Mouse (Mus musculus): ENCODE data around the gene Phka1. TPM values are rescaled to one million over a fixed set of nuclear protein-coding genes. Genes with fewer than 3 reads are reported as not detected.

The Phka1 gene
- polyA plus RNA-seq, 1 experiment, result 8.7 TPM

DNA sequence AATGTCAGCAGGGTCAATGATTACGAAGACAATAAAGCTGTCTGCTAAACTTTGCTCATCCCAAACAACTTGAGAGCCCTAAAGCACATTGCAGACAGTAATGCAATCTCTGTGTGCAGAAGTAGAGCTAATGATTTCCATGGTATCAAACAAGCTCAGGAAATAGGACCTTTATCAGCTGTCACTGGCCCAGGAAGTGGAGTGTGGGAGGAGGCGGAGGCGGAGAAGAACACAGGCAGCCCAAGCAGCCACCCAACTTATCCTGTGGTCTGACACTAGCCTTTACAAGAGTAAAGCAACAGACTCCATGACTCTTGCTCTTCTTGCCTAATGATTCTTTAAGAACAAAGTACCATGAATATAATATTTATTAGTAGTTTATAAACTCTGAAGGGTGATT lies 165.6 kb downstream of the Phka1 start:
- no peaks in the 10 kb centered on the region for H3K79me2 ChIP-seq (ENCODE audit: control insufficient read depth, insufficient read depth)
- H3K36me3 ChIP-seq (ENCODE audit: control insufficient read depth, insufficient read depth), result no peaks in the 10 kb centered on the region
- no peaks in the 10 kb centered on the region for H3K27me3 ChIP-seq (ENCODE audit: control insufficient read depth, insufficient read depth, insufficient read length)
- TF ChIP-seq USF1 (IDR thresholded peaks at IDR 0.05; ENCODE audit: low read depth) (no peak), E2F4 (IDR thresholded peaks at IDR 0.05; ENCODE audit: insufficient read depth) (no peak), POLR2AphosphoS2 (IDR thresholded peaks at IDR 0.05; ENCODE audit: insufficient read length, low read depth) (no peak), MAX (IDR thresholded peaks at IDR 0.05; ENCODE audit: low read depth) (no peak), SRF (IDR thresholded peaks at IDR 0.05; ENCODE audit: control insufficient read depth, insufficient read length, low read depth) (no peak), POLR2A (IDR thresholded peaks at IDR 0.05; ENCODE audit: insufficient read length, low read depth) (no peak), MYOD1 (IDR thresholded peaks at IDR 0.05; ENCODE audit: control insufficient read depth in 1 of 3, insufficient read length in 2 of 3, low read depth in 2 of 3) (no peak), TCF12 (IDR thresholded peaks at IDR 0.05; ENCODE audit: insufficient read depth, poor library complexity, severe bottlenecking) (no peak), REST (IDR thresholded peaks at IDR 0.05; ENCODE audit: insufficient read depth, insufficient read length) (no peak), MYOG (IDR thresholded peaks at IDR 0.05; ENCODE audit: control insufficient read depth in 1 of 3, insufficient read depth in 1 of 3, insufficient read length in 2 of 3, low read depth in 2 of 3) (no peak), TCF3 (IDR thresholded peaks at IDR 0.05; ENCODE audit: insufficient read length, low read depth) (no peak), CEBPB (IDR thresholded peaks at IDR 0.05; ENCODE audit: insufficient read depth, poor library complexity, severe bottlenecking) (no peak)
- no peak overlapping the region for H3K4me2 ChIP-seq (ENCODE audit: low read depth)
- H3ac ChIP-seq (ENCODE audit: control insufficient read depth, insufficient read length), result no peak overlapping the region
- no peak overlapping the region for H3K4me3 ChIP-seq

- no peaks in the 10 kb centered on the region for H3K79me2 ChIP-seq (ENCODE audit: control insufficient read depth, insufficient read depth)
- TF ChIP-seq POLR2AphosphoS2 (IDR thresholded peaks at IDR 0.05; ENCODE audit: insufficient read length, low read depth), result no peak
- no peak for TF ChIP-seq TCF12 (IDR thresholded peaks at IDR 0.05; ENCODE audit: insufficient read depth, poor library complexity, severe bottlenecking)
- no peak for TF ChIP-seq POLR2A (IDR thresholded peaks at IDR 0.05; ENCODE audit: insufficient read length, low read depth)
- no peak for TF ChIP-seq SRF (IDR thresholded peaks at IDR 0.05; ENCODE audit: control insufficient read depth, insufficient read length, low read depth)
- no peak for TF ChIP-seq E2F4 (IDR thresholded peaks at IDR 0.05; ENCODE audit: insufficient read depth)
- no peak for TF ChIP-seq MYOD1 (IDR thresholded peaks at IDR 0.05; ENCODE audit: control insufficient read depth in 1 of 3, insufficient read length in 2 of 3, low read depth in 2 of 3)
- no peak for TF ChIP-seq MAX (IDR thresholded peaks at IDR 0.05; ENCODE audit: low read depth)
- no peak for TF ChIP-seq TCF3 (IDR thresholded peaks at IDR 0.05; ENCODE audit: insufficient read length, low read depth)
- no peak for TF ChIP-seq USF1 (IDR thresholded peaks at IDR 0.05; ENCODE audit: low read depth)
- TF ChIP-seq REST (IDR thresholded peaks at IDR 0.05; ENCODE audit: insufficient read depth, insufficient read length), result no peak
- H3K4me3 ChIP-seq, result no peak overlapping the region
- no peak overlapping the region for H3K4me2 ChIP-seq (ENCODE audit: low read depth)
- no peaks in the 10 kb centered on the region for H3K36me3 ChIP-seq (ENCODE audit: control insufficient read depth, insufficient read depth)
- no peak overlapping the region for H3ac ChIP-seq (ENCODE audit: control insufficient read depth, insufficient read length)
- no peaks in the 10 kb centered on the region for H3K27me3 ChIP-seq (ENCODE audit: control insufficient read depth, insufficient read depth, insufficient read length)
Measured at GRCm38 (mm10) chrX:102476784-102477183, 167.3 kb downstream of the Phka1 start.

GRCm38 (mm10) chrX:102475555-102475954 lies 168.5 kb downstream of the Phka1 start:
- no peaks in the 10 kb centered on the region for H3K36me3 ChIP-seq (ENCODE audit: control insufficient read depth, insufficient read depth)
- TF ChIP-seq REST (IDR thresholded peaks at IDR 0.05; ENCODE audit: insufficient read depth, insufficient read length) (no peak), MYOG (IDR thresholded peaks at IDR 0.05; ENCODE audit: control insufficient read depth in 1 of 3, insufficient read depth in 1 of 3, insufficient read length in 2 of 3, low read depth in 2 of 3) (no peak), POLR2AphosphoS2 (IDR thresholded peaks at IDR 0.05; ENCODE audit: insufficient read length, low read depth) (no peak), TCF3 (IDR thresholded peaks at IDR 0.05; ENCODE audit: insufficient read length, low read depth) (no peak), TCF12 (IDR thresholded peaks at IDR 0.05; ENCODE audit: insufficient read depth, poor library complexity, severe bottlenecking) (no peak), CEBPB (IDR thresholded peaks at IDR 0.05; ENCODE audit: insufficient read depth, poor library complexity, severe bottlenecking) (no peak), MYOD1 (IDR thresholded peaks at IDR 0.05; ENCODE audit: control insufficient read depth in 1 of 3, insufficient read length in 2 of 3, low read depth in 2 of 3) (no peak), SRF (IDR thresholded peaks at IDR 0.05; ENCODE audit: control insufficient read depth, insufficient read length, low read depth) (no peak), USF1 (IDR thresholded peaks at IDR 0.05; ENCODE audit: low read depth) (no peak), POLR2A (IDR thresholded peaks at IDR 0.05; ENCODE audit: insufficient read length, low read depth) (no peak), E2F4 (IDR thresholded peaks at IDR 0.05; ENCODE audit: insufficient read depth) (no peak), MAX (IDR thresholded peaks at IDR 0.05; ENCODE audit: low read depth) (no peak)
- H3K79me2 ChIP-seq (ENCODE audit: control insufficient read depth, insufficient read depth), result no peaks in the 10 kb centered on the region
- no peak overlapping the region for H3K4me3 ChIP-seq
- H3ac ChIP-seq (ENCODE audit: control insufficient read depth, insufficient read length), result no peak overlapping the region
- no peak overlapping the region for H3K4me2 ChIP-seq (ENCODE audit: low read depth)
- H3K27me3 ChIP-seq (ENCODE audit: control insufficient read depth, insufficient read depth, insufficient read length), result no peaks in the 10 kb centered on the region

Other genes starting within 250 kb of the Phka1 start
- gene Hdac8, start 138.9 kb downstream of the Phka1 start, polyA plus RNA-seq (2012; fragmentation: generic; extraction: Trizol), result 6.4 TPM
- gene Gm3880, start 42.7 kb upstream of the Phka1 start, polyA plus RNA-seq (2012; fragmentation: generic; extraction: Trizol), result not detected
- not detected for gene Gm9112, start 63.4 kb upstream of the Phka1 start, polyA plus RNA-seq (2012; fragmentation: generic; extraction: Trizol)
- not detected for gene Dmrtc1b, start 63.6 kb upstream of the Phka1 start, polyA plus RNA-seq (2012; fragmentation: generic; extraction: Trizol)
- gene Dmrtc1c1, start 158.7 kb upstream of the Phka1 start, polyA plus RNA-seq (2012; fragmentation: generic; extraction: Trizol), result not detected
- not detected for gene Dmrtc1c2, start 210.4 kb upstream of the Phka1 start, polyA plus RNA-seq (2012; fragmentation: generic; extraction: Trizol)
- gene 1700031F05Rik, start 223.7 kb upstream of the Phka1 start, polyA plus RNA-seq (2012; fragmentation: generic; extraction: Trizol), result not detected